Mouse (Mus musculus) liver, embryonic 12.5 days (tissue): ENCODE measurements around the gene 1700016K19Rik. TPM values are rescaled to one million over a fixed set of nuclear protein-coding genes. Genes with fewer than 3 reads are reported as not detected.

Source experiments
- ATAC-seq: fragments of 200-750 bp; cut with Nextera tagmentation; 2 replicates; pipeline ENCODE4 v1.8.0; 2017; ENCODE audit warnings: moderate number of reproducible peaks, mild to moderate bottlenecking, moderate library complexity
- H3K27ac ChIP-seq: fragments of 300-500 bp; sonication (generic); 2 replicates; pipeline ENCODE4 v1.5.1; 2016; ENCODE audit warnings: mild to moderate bottlenecking
- H3K27me3 ChIP-seq: fragments of 300-500 bp; sonication (generic); replicated peaks from 2 replicates; pipeline ENCODE4 v1.6.1; 2016; ENCODE audit warnings: mild to moderate bottlenecking, moderate library complexity
- H3K36me3 ChIP-seq: fragments of 300-500 bp; sonication (generic); 2 replicates; pipeline ENCODE4 v1.6.1; 2016; ENCODE audit warnings: mild to moderate bottlenecking, moderate library complexity
- H3K4me1 ChIP-seq: fragments of 300-500 bp; sonication (generic); 2 replicates; pipeline ENCODE4 v1.6.1; 2016
- H3K4me2 ChIP-seq: fragments of 300-500 bp; sonication (generic); 2 replicates; pipeline ENCODE4 v1.6.1; 2016; ENCODE audit warnings: mild to moderate bottlenecking, moderate library complexity
- H3K4me3 ChIP-seq: fragments of 300-500 bp; sonication (generic); 2 replicates; pipeline ENCODE4 v1.5.1; 2016; ENCODE audit warnings: mild to moderate bottlenecking, moderate library complexity
- H3K9ac ChIP-seq: fragments of 300-500 bp; sonication (generic); 2 replicates; pipeline ENCODE4 v1.6.1; 2016; ENCODE audit warnings: mild to moderate bottlenecking, moderate library complexity
- H3K9me3 ChIP-seq: fragments of 300-500 bp; sonication (generic); replicated peaks from 2 replicates; pipeline ENCODE4 v1.6.1; 2016; ENCODE audit warnings: mild to moderate bottlenecking, moderate library complexity
- WGBS: fragments of 180-500 bp; shearing (Covaris S2); methylation state at CpG from one replicate; pipeline ENCODE4 v1.1.7; 2016; ENCODE audit not compliant: insufficient replicate concordance; 5-methylcytosine and 5-hydroxymethylcytosine counted together
- polyA plus RNA-seq: library from polyadenylated mRNA; unstranded; fragments of >200 nt; fragmentation: Nextera tagmentation; extraction: Ambion mirVana; gene quantifications from 2 replicates; pipeline ENCODE4 v1.2.1, GENCODE M21; 2016

Gene 1700016K19Rik
- polyA plus RNA-seq, 1 experiment from 2014 or later, result not detected

GRCm38 (mm10) chr11:76039271-76040053, 39.8 kb downstream of the 1700016K19Rik start:
- 58% methylated on average over 3 of the region's 3 CpGs for WGBS
- Histone ChIP-seq H3K27me3 (no peaks in the 10 kb centered on the region), H3K36me3 (no peaks in the 10 kb centered on the region; the same call in 1 of the 2 replicates), H3K4me1 (no peaks in the 10 kb centered on the region), H3K27ac (no peak overlapping the region), H3K9ac (no peak overlapping the region), H3K9me3 (no peaks in the 10 kb centered on the region), H3K4me2 (no peak overlapping the region), H3K4me3 (no peak overlapping the region)
- ATAC-seq, result no peak

DNA sequence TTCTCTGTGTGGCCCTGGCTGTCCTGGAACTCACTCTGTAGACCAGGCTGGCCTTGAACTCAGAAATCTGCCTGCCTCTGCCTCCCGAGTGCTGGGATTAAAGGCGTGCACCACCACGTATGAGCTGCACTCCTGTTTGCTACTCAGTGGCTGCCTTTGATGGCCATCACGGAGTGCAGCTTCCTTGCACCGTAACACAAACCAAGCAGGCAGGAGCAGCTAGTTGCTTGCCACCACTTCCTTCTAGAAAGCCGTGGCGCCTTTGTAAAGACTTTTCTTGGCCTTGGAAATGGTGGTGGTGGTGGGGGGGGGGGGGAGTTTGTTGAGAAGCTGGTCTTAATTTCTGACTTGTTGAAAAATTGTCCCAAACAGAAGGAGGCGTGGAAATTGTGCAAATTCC, 40.4 kb downstream of the 1700016K19Rik start:
- no peaks in the 10 kb centered on the region for H3K4me1 ChIP-seq
- no peaks in the 10 kb centered on the region for H3K9me3 ChIP-seq
- H3K4me3 ChIP-seq, result no peak overlapping the region
- H3K36me3 ChIP-seq, result peaks cover 4% of the 10 kb centered on the region; the same call in 1 of the 2 replicates
- no peak overlapping the region for H3K27ac ChIP-seq
- no peak overlapping the region for H3K9ac ChIP-seq
- H3K4me2 ChIP-seq, result no peak overlapping the region
- H3K27me3 ChIP-seq, result no peaks in the 10 kb centered on the region
- 50% methylated on average over 8 of the region's 8 CpGs for WGBS
- ATAC-seq, result no peak

DNA sequence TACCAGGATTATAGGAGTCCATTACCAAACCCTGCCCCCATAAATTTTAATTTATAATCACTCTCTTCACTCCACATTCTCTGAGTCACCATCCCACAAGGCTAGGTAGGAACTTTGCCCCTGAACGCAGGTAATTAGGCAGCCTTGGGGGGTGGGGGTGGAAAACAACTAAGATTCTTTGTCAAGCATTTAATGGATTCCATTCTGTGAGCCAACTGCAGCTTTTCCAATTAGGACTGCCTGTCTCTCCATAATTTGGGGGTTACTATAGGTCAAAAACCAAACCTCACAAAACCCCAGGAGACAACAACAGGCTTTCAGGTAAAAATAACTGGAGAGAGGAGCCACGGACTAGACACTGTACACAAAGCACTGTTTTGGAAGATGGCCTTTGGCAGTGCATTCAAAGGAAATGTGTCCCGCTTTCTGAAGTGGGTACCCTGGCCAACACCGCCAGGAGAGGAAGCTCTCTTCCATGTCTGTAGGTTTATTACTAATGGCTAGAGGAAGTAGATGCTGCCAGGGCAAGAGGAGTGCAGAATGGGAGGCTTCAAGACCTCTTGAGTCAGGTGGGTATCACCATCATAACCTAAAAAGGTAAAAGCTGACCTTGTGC, 41.2 kb downstream of the 1700016K19Rik start:
- H3K9me3 ChIP-seq, result no peaks in the 10 kb centered on the region
- WGBS, result 72% methylated on average over 4 of the region's 4 CpGs

GRCm38 (mm10) chr11:76042041-76042638, 42.4 kb downstream of the 1700016K19Rik start:
- Histone ChIP-seq H3K4me1 (no peaks in the 10 kb centered on the region), H3K36me3 (peaks cover 20% of the 10 kb centered on the region), H3K4me3 (no peak overlapping the region), H3K9ac (no peak overlapping the region), H3K4me2 (no peak overlapping the region), H3K9me3 (no peaks in the 10 kb centered on the region), H3K27ac (no peak overlapping the region), H3K27me3 (no peaks in the 10 kb centered on the region)
- WGBS, result 64% methylated on average over 10 of the region's 10 CpGs
- no peak for ATAC-seq

More for the DNA sequence above, 41.2 kb downstream of the 1700016K19Rik start:
- Histone ChIP-seq H3K4me1 (no peaks in the 10 kb centered on the region), H3K27me3 (no peaks in the 10 kb centered on the region), H3K4me3 (no peak overlapping the region), H3K4me2 (no peak overlapping the region), H3K27ac (no peak overlapping the region), H3K36me3 (peaks cover 12% of the 10 kb centered on the region), H3K9ac (no peak overlapping the region)
- no peak for ATAC-seq

GRCm38 (mm10) chr11:76042882-76043281, 43.2 kb downstream of the 1700016K19Rik start:
- H3K9ac ChIP-seq, result no peak overlapping the region
- H3K4me1 ChIP-seq, result no peaks in the 10 kb centered on the region
- no peaks in the 10 kb centered on the region for H3K27me3 ChIP-seq
- no peak overlapping the region for H3K4me2 ChIP-seq
- H3K27ac ChIP-seq, result no peak overlapping the region
- no peak for ATAC-seq
- 49% methylated on average over 5 of the region's 5 CpGs for WGBS
- peaks cover 20% of the 10 kb centered on the region for H3K36me3 ChIP-seq
- no peaks in the 10 kb centered on the region for H3K9me3 ChIP-seq
- H3K4me3 ChIP-seq, result no peak overlapping the region

DNA sequence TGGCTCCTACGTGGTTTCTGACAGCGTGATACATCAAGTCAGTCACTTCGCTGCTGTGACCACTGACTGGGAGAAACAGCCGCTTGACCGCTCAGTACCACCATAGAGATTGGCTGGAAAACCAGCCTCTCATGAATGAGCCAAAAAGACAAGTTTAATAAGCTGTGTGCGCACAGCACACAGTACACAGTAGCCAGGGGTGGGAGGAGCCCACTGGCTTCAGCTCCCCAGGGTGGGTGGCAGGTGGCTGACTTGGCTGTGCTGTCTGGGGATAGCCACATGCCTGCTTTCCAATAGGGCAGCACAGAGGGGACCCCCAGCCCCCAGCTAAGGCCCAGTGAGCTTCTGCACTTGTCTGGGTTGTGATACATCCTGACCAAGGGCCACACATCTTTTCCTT, 44.8 kb downstream of the 1700016K19Rik start:
- no peaks in the 10 kb centered on the region for H3K4me1 ChIP-seq
- H3K4me3 ChIP-seq, result no peak overlapping the region
- WGBS, result 73% methylated on average over 6 of the region's 6 CpGs
- no peaks in the 10 kb centered on the region for H3K27me3 ChIP-seq
- no peak overlapping the region for H3K4me2 ChIP-seq
- H3K36me3 ChIP-seq, result peaks cover 20% of the 10 kb centered on the region
- no peak for ATAC-seq
- H3K27ac ChIP-seq, result no peak overlapping the region
- H3K9ac ChIP-seq, result no peak overlapping the region
- H3K9me3 ChIP-seq, result no peaks in the 10 kb centered on the region

GRCm38 (mm10) chr11:76045367-76045766, 45.7 kb downstream of the 1700016K19Rik start:
- Histone ChIP-seq H3K4me3 (no peak overlapping the region), H3K27me3 (no peaks in the 10 kb centered on the region), H3K4me2 (no peak overlapping the region), H3K4me1 (no peaks in the 10 kb centered on the region), H3K36me3 (peaks cover 20% of the 10 kb centered on the region), H3K9me3 (no peaks in the 10 kb centered on the region), H3K9ac (no peak overlapping the region), H3K27ac (no peak overlapping the region)
- ATAC-seq, result no peak
- WGBS, result 75% methylated on average over 6 of the region's 6 CpGs

- no peak overlapping the region for H3K4me3 ChIP-seq
- H3K27ac ChIP-seq, result no peak overlapping the region
- H3K9ac ChIP-seq, result no peak overlapping the region
- 46% methylated on average over 3 of the region's 3 CpGs for WGBS
- no peak for ATAC-seq
- no peak overlapping the region for H3K4me2 ChIP-seq
- peaks cover 12% of the 10 kb centered on the region for H3K36me3 ChIP-seq
- no peaks in the 10 kb centered on the region for H3K9me3 ChIP-seq
- H3K27me3 ChIP-seq, result no peaks in the 10 kb centered on the region
- no peaks in the 10 kb centered on the region for H3K4me1 ChIP-seq
Observed at GRCm38 (mm10) chr11:76050509-76050908, 50.8 kb downstream of the 1700016K19Rik start.

DNA sequence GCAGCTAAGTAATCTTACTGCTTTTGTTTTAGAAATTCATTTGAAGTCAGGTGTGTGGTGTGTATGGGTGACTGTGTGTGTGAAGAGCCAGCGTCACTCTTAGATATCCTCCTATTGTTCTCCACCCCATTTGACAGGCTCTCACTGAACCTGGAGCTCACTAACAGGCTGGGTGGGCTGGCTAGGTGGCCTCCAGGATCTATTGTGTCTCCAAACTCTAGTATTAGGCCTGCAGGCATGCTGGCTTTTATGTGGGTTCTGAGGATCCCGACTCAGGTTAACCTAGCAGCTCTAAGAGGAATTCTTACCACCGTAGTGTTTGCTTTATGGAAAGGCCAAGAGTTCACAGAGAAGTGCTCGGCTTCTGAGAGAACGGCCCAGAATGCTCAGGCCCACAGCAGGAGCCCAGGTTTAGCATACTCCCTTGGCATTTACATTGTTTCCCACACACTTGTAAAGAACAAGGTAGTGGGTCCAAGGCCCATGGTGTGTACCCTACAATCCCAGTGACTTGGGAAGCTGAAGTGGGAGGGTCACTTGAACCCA, 51.3 kb downstream of the 1700016K19Rik start:
- H3K4me1 ChIP-seq, result no peaks in the 10 kb centered on the region
- H3K4me3 ChIP-seq, result no peak overlapping the region
- H3K27me3 ChIP-seq, result no peaks in the 10 kb centered on the region
- no peaks in the 10 kb centered on the region for H3K9me3 ChIP-seq
- no peak overlapping the region for H3K27ac ChIP-seq
- no peak overlapping the region for H3K4me2 ChIP-seq
- no peak overlapping the region for H3K9ac ChIP-seq
- 71% methylated on average over 5 of the region's 5 CpGs for WGBS
- ATAC-seq, result no peak
- H3K36me3 ChIP-seq, result peaks cover 7% of the 10 kb centered on the region; the same call in 1 of the 2 replicates

DNA sequence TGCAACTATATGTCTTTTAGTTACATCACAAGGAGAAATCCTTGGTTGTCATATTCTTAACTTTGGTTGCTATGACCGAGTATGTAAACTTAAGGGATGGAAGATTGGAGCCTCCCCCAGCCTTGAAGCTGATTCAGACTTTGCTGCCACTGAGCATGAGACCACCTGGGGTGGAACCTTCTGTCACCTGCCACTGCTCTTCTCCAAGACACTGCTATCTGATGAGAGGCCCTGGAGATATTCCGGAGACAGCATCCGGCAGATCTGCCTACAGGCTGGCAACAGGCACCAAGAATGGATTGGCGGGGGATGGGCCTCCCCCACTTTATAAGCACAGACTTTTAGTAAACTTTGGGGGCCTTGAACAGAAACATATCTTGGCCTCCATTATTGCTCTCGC, 52.8 kb downstream of the 1700016K19Rik start:
- Histone ChIP-seq H3K36me3 (no peaks in the 10 kb centered on the region), H3K4me2 (no peak overlapping the region), H3K9ac (no peak overlapping the region), H3K27me3 (no peaks in the 10 kb centered on the region), H3K9me3 (no peaks in the 10 kb centered on the region), H3K4me1 (no peaks in the 10 kb centered on the region), H3K27ac (no peak overlapping the region), H3K4me3 (no peak overlapping the region)
- 72% methylated on average over 5 of the region's 5 CpGs for WGBS
- no peak for ATAC-seq
